Mouse (Mus musculus): ENCODE measurements around the gene Abca1.

GRCm38 (mm10) chr4:53121084-53121483 is 38.6 kb downstream of the Abca1 start:
- TF ChIP-seq CTCF (conservative IDR thresholded peaks at IDR 0.05; ENCODE audit: low read length) (no peak), NANOG (IDR thresholded peaks at IDR 0.05; ENCODE audit: borderline replicate concordance, low read length) (no peak)

Measured in E14TG2a.4 (cell line).